Mouse (Mus musculus) left cerebral cortex, postnatal 36 days (tissue): ENCODE data around the gene Smim22. TPM values are rescaled to one million over a fixed set of nuclear protein-coding genes. Genes with fewer than 3 reads are reported as not detected.
A peak's percentile ranks its signal among the peaks of the same experiment; 100 is the strongest.

Experiments
- DNase-seq, 2 experiments: peaks; one replicate each; pipeline ENCODE4 v3.0.0; 2021 to 2022; ENCODE audit warnings: low spot score in 2 of 2, mixed read lengths in 1 of 2
- intact Hi-C: fragments of 180-260 bp; cut with DNase I; formaldehyde crosslinking; loops from one replicate; pipeline ENCODE4 v1.15.1; 2025
- total RNA-seq, 2 experiments: library from RNA; stranded (reverse); gene quantifications; 2 replicates each; pipeline ENCODE4 v1.2.3; 2021

Gene Smim22
- total RNA-seq, result not detected

DNA sequence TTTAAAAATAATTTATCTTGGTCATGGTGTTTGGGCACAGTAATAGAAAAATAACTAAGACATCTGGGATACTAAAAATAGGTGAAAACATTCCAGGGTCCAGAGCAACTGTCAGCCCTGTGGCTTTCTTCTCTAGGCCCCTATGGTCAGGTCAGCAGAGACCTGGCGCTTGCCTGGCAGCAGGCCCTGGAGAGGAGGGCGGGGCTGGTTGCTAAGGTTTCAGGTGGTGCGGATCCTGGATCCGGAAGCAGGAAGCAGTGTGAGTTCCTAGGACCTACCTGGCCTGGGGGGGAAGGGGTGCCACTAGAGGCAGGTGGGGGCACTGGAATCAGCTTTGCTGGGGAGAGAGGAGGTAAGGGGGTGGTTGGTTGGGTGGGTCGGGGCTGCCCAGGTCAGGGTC, at the start of gene Smim22:
Gene Smim22 (plus strand): TSS at position 222 of the 400 bp plus-strand sequence.
- intact Hi-C loops, result no loop called here
- DNase-seq, result no peak

DNA sequence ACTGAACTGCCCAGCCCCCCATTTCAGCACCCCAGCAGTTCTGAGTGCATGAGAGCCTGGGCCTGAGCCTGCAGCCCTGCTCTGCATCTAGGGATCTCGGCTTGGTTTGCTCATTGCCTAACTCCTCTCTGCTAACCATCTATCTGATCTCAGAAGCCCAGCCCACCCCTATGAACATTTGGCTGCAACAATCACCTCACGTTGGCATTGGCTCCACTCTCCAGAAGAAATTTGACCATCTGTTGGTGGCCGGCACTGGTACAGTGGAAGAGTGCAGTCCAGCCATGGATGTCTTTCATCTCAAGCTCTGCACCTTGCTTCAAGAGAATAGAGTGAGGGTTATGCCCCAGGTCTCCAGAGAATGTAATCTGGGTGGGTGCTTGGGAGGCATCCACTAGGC, 49.6 kb upstream of the Smim22 start:
- intact Hi-C loops, result no loop called here
- no peak for DNase-seq

DNA sequence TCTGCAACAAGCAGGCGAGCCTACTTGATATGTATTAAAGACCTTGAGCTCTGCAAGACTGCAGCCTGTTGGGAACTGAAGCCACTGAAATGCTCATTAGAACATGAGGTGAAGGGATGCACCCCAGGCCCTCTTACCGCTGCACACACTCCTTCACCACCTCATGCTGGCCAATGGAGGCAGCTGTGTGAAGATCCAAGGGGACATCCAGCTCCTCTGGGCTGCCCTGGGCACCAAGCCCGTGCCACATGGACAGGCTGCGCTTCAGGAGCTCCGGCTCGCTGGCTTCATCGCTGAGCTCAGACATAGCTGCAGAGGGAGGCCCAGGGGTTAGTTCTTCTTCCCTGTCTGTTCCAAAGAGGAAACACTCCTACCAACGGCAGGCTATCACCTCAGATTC, 46.8 kb upstream of the Smim22 start:
- DNase-seq, result no peak
- intact Hi-C loops, result no loop called here

DNA sequence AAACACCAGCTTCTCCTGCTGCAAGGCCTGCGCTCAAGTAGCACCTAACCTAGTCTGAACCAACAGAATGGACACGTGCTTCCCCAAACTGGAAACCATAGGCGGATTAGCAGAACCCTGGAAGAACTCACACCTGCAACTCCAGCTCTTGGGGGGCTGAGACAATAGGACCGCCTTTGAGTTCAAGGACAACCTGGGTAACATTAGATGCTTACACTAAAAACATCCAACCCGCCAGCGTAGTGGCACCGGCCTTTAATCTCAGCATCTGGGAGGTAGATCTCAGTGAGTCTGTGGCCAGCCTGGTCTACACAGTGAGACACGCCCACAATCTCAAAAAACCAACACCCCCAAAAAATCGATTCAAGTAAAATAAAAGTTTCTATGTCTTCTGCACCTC, 43.7 kb upstream of the Smim22 start:
- no peak for DNase-seq
- intact Hi-C loops, result no loop called here

DNA sequence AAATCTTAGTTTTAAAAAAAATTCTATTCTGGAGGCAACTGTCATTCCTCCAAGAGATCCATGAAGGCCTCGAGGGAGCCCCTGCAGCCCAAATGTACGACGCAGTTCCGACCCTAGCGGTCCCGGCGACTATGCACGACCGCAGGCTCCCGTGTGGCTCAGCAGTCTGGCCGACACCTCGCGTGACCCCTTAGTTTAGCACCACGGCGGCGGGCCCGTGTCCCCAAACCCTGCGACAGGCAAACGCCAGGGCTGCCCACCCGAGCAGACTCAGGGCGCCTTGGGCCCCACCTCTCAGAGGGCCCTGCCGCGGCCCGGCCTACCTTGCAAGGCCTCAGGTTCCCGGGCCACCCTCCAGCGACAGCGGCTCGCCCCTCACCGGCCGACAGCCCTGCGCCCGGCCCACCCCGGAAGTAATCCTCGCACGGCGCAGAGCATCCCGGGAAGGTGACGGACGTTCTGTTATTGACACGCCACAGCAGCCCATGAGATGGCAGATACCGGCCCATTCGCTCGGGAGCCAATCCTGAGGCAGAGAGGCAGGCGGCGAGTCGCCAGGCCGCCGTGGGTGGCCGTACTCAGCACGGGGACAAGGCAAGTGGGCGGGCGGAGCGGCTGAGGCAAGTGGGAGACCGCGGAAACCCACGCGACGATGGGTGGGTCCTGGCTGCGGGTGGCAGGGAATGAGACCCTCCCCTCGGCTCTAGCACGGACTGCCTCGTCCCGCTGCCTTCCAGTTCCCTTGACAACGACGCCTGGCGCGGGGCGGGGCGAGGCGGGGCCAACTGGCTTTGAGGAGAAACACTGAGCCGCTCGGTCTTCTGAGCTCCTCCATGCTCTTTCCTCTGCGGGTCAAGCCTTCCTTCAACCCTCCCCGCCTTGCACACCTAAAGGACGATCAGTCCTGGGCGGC, 43.0 kb upstream of the Smim22 start, which contains the start of gene Anks3:
Gene Anks3 (minus strand): TSS at position 409 of the 913 bp plus-strand sequence.
- intact Hi-C loops, result loop anchor here (1.0 to 2.0 kb wide), 2 partner anchors 49 to 84 kb away; partner anchors contain the start of genes Rogdi and Ubald1
- peak; percentile 100 for DNase-seq

DNA sequence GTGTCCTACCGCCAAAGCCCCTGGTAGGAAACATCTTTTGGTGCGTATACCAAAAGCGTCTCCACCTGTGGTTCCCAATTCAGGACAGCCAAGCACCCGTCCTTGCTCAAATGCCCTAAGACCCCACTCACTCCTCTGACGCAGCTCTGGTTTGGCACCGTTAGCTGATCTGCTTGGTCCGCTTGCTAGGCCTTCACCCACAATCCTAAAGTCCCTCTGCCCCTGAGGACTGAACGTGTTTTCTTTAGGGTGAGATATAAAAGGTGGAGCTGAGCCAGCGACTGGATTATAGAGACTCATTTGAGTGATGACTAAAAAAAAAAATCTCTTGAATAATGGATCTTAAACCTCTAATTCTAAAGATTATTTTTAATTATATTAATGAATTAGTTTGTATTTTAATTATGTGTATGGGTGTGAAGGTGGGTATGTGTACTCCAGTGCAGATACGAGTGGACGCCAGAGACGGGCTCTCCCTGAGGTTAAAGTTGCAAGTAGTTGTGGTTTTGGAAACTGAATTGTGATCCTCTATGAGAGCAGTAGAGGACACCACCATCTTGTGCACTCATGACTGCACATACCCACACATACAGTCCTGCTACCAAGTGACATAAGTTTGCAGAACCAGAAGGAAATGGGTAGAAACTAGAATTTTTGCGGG, 42.2 kb upstream of the Smim22 start:
- intact Hi-C loops, result loop anchor here (1.0 to 2.0 kb wide), 2 partner anchors 48 to 85 kb away; partner anchors contain the start of genes Rogdi and Ubald1
- no peak for DNase-seq

DNA sequence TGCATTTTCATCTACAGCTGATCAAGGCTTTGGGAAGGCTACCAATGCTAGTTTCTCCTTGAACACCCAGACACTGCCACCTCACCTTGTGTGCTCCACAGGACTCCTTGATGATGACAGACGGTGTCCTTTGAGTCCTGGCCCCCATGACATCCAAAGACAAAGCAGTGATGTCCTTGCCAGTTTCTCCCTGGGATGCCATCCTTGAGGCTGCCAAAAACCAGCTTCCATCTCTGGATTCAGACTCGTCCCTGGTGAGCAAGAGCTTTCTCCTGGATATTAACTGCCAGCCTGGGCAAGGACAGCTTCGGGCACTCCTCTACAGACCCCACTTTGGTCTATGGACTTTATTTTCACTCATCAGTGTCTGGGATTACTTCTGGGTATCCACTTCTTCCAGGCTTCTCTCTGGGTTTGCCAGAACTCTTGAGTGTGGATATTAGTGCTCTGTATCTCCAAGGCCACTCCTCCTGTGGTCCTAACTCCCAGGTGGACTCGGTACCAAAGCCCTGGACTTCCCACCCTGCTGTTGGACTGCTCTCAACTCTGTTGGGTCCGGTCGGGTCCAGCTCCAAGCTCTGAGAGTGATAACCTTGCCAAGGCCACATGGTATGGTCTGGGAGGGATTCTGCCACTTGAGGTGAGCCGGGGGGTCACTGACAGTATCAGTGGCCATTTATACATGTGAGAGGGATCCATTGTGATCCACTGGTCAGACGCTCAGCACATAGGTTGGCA, 41.5 kb upstream of the Smim22 start:
- no peak for DNase-seq
- intact Hi-C loops, result loop anchor here (2.0 kb wide), 1 partner anchor 47 kb away; the partner anchor contains the start of gene Rogdi

DNA sequence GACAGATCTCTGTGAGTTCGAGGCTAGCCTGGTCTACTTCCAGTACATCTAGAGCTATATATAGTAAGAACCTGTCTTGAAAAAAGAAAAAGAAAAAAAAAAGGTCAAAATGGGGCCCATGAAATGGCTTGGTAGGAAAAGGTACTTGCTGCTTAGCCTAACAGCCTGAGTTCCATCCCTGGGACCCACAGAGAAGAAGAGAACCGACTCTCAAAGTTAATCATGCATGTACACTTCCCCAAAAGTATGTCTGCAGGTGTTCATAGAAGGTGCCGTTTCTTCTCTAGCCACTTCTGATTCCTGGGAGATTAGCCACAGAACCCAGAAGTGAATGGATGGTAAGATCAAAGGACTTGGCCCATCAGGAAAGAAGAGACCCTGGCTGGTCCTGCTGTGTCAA, 38.7 kb upstream of the Smim22 start:
- intact Hi-C loops, result no loop called here
- no peak for DNase-seq

DNA sequence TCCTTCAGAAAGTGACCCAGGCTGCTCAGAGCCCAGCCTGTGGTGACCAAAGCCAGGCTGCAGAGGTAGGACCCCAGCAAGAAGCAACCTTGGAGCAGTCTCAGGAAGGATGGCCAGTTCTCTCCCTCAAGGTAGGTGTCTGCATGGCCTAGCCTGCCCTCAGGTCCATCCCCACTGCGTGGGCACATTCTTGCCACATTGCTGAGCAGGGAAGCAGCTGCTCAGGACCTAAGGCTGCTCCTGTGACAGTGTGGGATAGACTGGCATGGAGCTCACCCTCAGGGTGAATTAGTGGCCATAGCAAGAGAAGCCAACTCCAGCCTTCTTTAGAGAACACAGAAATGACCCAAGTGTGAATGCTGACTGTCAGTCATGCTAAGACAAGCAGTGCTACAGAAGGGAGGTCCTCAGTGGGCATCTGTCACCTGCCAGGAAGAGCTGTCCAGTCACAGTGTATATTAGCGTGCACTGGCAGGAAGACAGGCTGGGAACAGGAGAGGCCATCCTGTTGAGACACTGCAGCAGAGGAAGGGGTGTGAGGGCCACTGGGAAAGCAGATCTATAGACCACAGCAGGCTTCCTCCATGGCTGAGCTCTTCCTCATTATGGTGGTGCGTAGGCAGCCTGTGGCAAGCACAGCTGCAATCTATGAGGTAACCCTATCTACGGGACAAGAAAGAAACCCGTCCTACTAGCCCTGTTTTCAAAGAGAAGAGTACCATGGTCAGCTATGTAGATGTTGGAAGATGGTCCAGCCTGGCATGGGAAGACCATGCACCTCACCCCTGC, 37.8 kb upstream of the Smim22 start:
- intact Hi-C loops, result no loop called here
- DNase-seq, result no peak

DNA sequence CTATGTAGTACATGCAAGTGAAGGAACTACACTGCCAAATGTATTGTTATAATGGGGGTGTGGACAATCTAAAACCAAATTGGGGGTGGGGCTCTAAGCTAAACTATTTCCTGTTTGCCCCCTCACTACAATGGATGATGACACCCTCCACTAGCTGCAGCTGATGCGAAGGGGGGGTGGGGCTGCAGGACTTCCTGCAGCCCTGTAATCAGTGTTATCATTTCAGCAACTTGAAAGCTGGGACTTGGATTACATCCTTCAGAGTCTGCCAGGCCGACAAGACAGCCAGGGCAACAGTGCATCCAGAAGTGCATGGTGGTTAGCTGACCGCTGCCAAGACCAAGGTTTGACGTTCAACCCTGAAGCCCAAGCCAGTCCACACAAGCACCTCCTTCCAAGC, 35.5 kb upstream of the Smim22 start:
- intact Hi-C loops, result no loop called here
- DNase-seq, result no peak

DNA sequence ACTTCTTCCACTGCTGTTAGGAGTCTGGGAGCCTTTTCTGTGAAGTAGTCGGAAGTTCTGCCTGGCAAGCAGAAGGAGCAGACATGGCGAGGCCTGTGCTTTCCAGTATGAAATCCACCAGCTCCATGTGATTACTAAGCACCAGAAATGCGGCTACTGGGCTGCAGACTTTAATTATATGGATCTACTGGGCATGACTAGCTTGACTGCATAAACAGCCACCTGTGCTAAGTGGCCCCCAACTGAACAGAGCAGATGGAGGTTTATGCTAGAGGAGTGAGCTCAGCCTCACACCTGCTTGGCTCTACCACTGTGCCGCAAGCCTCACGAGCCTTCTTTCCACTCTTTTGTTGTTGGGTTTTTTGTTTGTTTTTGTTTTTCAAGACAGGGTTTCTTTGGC, 32.6 kb upstream of the Smim22 start:
- intact Hi-C loops, result no loop called here
- DNase-seq, result no peak

DNA sequence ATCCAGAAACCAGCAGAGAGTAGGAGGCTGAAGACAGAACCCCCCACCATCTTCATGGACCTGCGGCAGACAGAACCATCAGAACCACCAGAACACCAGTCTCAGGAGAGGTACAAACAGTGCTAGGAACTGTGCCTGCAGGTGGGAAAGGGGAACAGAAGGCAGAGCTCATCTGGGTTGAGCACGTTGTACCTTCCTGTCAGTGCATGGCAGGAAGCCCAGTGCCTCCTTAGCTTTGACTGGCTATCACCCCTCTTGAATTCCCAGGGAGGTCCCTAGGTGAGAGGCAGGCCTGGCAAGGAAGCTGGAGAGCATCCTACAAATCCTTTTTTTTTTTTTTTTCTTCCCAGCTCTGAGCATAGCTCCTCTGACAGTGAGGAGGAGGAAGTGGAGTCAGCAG, 30.9 kb upstream of the Smim22 start:
- intact Hi-C loops, result loop anchor here (5.0 kb wide), 1 partner anchor 36 kb away; the partner anchor contains the start of gene Rogdi
- peak; percentile 45 to 59 for DNase-seq

DNA sequence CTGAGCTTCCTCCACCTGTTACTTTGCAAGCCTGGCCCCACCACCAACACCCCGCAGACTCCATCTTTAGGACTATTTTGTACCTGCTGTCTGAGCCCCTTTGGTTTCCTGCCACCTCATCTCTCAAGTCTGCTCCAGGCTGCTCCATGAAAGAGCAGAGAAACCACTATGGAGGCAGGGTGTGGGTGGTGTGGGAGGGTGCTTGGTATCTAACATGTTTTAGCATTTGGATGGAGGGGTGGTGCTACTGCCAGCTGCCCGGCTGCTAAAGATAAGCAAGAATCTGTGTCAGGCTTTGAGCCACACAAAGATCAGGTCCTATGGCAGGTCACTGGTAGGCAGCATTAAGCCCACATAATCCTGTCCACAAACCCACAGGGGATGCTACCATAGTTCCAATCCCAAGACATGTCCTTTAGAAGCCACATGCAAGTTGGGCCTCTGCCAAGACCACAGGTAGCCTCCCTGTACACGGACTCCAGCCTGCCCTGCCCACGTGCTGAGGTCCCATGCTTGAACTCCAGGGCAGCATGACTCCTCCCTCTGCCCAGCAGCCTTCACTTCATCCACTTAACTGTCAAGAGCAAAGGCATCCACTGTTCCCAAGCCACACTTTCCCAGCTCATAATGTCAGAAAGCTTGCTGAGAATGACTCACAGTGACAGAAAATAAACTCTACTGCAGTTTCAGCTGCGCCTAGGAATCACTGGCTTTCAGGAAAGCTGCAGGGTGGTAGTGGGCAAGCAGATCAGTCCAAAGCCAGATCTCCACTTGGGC, 28.6 kb upstream of the Smim22 start:
- intact Hi-C loops, result loop anchor here (5.0 kb wide), 1 partner anchor 34 kb away; the partner anchor contains the start of gene Rogdi
- DNase-seq, result peak; percentile 44 to 47

DNA sequence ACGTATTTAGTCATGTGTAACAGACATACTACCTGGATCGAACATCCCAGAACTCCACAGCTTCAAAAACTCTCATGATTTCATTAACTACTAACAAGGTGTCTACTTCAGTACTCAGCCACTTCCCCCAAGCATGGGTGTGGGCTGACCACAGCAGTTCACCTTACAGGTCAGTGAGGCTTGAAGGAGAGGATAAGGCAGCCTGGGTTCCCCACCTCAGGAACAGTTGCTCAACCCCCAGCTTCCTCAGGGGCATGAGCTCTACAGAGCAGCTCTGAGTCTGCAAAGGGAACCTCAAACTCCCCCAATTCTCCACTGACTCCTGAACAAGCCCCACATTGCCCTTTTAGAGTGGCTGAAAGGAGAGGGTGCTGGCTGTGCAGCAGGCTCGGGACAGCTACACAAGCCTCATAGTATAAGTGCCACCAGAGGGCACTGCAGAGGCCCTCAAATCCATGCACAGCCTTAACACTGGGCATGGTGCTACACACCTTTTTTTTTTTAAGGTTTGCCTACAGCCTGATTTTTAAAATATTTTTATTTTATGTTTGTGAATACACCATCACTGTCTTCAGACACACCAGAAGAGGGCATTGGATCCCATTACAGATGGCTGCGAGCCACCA, 27.2 kb upstream of the Smim22 start:
- intact Hi-C loops, result loop anchor here (2.0 to 5.0 kb wide), 2 partner anchors 32 to 167 kb away; partner anchors contain the start of genes Rogdi and Sec14l5
- DNase-seq, result no peak

DNA sequence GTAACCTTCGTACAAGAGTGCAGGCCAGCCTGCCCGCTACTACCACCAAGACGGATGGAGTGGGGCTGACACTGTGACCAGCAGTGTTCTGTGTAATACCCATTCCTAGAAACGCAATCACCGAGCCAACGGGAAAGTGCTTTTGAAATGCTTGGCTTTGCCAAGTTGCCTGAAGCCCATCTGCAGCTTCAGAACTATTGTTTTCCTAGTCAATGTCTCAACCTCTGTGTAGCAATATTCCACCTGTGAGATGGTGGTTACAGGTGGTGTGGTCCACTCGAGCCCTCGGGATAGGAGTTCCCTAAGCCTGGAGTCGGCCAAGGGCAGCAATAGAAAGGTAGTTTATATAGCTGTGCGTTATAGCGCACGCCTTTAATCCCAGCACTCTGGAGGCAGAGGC, 22.4 kb upstream of the Smim22 start:
- intact Hi-C loops, result no loop called here
- no peak for DNase-seq

DNA sequence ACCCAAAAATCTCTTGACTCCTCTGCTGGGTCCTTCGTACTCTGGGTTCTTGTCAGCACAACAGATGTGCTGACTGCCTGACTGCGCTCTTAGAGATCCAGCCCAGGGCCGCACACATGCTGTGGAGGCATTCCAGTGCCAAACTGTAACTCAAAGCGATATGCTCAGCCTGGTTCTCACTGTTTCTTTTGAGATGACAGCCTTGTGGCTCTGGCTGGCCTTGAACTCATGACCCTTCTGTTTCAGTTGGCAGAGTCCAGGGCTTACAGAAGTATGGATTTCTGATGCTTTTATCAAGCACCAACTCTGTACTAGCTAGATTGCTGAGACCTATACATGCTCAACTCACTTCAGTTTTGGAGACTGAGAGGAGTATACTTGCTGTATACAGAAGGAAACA, 13.8 kb upstream of the Smim22 start:
- DNase-seq, result no peak
- intact Hi-C loops, result no loop called here

DNA sequence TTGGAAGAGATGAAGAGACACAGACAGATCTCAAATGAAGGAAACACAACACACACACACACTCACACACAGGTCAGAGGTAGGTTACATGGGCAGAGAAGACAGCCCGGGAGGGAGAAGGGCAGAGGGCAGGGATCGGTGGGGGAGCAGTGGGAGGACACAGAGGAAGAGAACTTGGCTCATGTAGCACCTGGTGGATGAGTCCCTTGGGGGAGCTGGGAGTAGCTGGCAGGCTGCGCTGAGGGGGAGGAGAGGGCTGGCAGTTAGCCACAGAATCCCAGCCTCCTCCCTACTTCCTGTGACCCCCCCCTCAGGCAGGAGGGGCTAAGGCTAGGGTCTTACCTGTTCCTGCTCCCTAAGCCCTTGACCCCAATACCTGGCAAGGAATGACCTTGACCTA, 9.5 kb upstream of the Smim22 start, which contains the start of gene Sept12:
Gene Sept12 (minus strand): TSS at position 300 of the 400 bp plus-strand sequence.
- intact Hi-C loops, result no loop called here
- DNase-seq, result no peak

DNA sequence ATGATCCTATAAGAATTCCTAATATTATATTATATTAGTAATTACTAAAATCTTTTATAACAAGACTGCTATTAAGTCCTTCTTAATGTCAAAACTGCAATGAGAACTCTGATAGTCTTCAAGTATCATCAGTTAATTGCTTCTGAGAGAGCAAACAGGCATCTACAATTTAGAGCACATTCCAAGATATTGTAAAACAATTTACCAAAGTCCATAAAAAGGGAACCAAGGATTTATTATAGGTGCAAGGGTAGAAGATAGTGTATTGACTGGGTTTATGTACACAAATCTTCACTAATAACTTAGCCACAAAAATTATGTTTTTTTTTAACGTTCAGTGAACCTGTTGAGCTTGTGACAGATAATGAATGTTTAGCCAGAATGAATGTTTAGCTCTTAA, 8.1 kb upstream of the Smim22 start:
- intact Hi-C loops, result no loop called here
- DNase-seq, result no peak
